Mouse (Mus musculus) layer of hippocampus, adult 9-10 months (tissue): ENCODE data around the gene Gm12216.
"Not testable (repeated sequence)": the region's sequence is repeated elsewhere in the genome, so short reads cannot be mapped to it uniquely, and the experiment has no call there.

Source experiments
- DNase-seq: peaks from one replicate; pipeline ENCODE4 v3.0.0; 2022; ENCODE audit warnings: low spot score

The Gm12216 gene

GRCm38 (mm10) chr11:53770125-53770791 lies 88.8 kb downstream of the Gm12216 start:
- DNase-seq = no peak

- peak; percentile 74 for DNase-seq
Measured at GRCm38 (mm10) chr11:53769760-53770124, 89.3 kb downstream of the Gm12216 start, which contains the start of gene Irf1. TSS of gene Irf1 (plus strand) at chr11:53770014.

DNA sequence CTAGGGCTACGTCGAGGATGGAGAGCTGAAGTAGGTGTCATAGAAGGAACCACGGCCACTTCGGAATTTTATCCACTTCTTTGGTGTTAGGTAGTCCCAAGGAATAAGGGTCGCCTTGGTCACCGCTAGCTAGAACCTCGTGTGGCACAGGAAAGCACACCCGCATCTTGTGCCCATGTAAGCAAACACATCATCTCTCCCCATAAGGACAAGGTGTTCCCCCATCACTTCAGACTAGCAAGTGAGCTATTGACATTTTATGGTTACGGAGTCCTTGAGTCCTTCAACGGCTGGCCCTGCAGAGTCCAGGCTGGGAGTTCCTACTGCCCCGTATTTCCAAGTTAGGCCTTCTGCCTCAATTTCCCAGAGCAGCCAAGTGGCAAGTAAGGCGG lies 89.9 kb downstream of the Gm12216 start:
- DNase-seq = no peak

DNA sequence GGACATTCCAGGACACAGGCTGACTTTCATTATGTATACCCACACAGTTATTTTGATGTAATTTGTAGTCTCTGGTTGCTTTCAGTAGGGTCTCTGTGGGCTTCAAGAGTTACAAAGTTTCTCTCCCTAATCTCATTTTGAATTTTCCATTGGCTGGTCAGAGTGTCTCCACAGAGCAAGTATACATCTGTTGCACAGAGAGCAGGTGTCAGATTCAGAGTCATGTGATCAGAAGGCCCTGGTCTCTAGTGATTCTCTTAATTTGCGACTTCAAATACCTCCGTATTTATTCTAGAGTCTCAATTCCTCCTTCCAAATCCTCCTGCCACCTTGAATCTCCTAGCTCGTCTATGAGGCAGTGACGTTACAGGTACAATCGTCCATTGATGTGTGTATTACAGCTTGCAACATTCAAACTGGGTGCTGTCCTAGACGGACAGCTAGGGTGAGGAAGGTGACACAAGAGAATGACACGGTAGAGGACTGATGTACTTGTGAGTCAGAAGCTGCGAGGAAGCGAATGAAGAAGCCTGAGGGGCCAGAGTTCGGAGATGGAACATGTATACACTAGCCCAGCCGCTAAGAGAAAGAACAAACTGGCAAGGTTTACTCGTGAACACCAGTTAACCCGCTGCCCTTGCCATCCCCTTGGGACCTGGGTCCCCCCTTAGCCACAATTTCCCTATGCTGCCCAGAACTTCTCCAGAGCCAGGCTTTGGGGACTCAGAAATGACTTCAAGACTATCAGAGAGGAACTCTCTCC lies 90.5 kb downstream of the Gm12216 start:
- DNase-seq = no peak

DNA sequence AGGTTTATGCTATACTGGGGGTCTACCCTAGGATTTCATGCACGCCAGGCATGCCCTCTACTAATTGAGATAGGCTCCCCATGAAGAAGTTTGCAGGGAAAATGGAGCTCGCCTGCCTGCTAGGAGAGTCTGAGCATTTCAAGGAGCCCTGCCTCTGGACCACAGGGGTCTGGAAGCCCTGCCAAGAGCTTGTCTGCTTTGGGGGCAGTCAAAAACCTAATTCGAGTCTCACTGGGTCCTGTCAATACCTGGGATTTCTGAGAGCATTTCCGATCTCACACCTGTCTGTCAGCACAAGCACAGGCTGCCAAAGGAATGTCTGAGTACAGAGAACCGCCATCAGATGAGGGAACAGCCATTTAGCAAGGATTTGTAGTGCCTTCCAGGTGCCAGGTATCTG lies 94.5 kb downstream of the Gm12216 start:
- DNase-seq = no peak

DNA sequence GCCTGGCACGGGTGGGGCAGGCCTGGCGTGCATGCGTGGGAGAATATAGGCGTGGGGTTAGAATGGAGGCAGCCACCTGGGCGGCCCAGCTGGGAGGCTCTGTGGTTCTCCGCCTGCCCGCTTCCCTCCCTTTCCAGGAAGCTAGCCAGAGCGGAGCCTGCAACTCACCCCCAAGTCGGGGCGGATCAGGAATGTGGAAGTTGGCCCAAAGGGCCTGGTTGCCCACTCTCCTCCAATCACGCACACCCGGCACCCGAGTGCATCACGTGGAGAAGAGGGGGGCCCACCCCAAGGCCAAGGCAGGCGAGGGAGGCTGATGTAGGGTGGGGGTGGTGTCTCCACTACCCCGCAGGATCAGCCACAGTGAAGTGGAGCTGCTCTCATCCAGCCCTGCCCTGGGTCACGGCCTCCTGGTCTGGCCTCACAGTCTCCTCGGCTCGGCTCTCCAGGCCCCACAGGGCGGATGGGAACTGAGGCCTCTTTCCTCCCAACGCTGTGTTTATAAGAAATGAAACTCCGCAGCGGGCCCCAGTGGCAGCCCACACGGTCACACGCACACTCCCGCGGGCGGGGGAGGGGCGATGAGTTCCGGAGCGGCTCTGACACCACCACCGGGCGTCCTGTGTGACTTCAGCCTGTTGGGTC lies 95.4 kb downstream of the Gm12216 start:
- peak; percentile 72 for DNase-seq

- DNase-seq = no peak
Measured at GRCm38 (mm10) chr11:53762827-53763495, 96.1 kb downstream of the Gm12216 start.

- DNase-seq = no peak
Measured at GRCm38 (mm10) chr11:53762426-53762825, 96.6 kb downstream of the Gm12216 start.

GRCm38 (mm10) chr11:53761822-53762221 lies 97.2 kb downstream of the Gm12216 start:
- DNase-seq = no peak

GRCm38 (mm10) chr11:53761284-53761683 lies 97.8 kb downstream of the Gm12216 start:
- no peak for DNase-seq

DNA sequence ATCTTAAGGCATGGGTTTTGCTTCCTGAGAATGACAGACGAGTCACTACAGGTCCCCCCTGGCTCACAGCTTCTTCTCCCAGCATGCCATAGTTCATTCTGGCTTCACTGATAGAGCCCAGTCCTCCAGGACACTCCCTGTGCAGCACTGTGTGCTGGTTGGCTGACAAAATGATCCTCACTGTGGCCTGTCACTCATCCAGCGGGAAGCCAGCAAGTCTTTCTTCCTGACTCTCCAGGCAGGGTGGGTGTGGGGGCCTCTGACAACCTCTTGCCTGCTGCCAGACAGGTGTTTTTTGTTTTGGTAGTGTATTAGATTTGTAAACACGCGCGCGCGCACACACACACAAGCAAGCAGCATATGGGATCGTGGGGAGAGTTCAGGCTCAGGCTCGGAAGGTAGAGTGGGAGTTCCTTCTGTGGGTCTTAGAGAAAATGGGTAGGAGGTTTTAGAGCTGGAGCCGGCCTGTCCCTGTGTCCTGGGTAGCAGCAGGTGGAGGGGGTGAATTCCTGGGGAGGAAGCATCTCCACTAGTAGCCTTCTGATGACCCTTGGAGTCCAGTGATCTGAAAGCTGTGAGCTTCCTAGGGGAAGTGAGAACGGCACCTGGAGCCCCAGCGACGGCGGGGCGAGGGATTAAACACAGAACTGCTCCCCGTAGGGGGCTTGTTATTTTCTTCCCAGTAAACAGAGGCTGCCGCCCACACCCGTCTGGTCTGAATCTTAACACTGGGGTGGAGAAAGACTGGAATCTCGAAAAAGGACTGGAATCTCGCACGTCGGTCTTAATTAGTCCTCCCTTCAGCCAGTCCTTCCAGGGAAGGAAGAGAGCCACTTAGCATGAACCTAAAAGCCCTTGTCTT lies 99.3 kb downstream of the Gm12216 start:
- no peak for DNase-seq

DNA sequence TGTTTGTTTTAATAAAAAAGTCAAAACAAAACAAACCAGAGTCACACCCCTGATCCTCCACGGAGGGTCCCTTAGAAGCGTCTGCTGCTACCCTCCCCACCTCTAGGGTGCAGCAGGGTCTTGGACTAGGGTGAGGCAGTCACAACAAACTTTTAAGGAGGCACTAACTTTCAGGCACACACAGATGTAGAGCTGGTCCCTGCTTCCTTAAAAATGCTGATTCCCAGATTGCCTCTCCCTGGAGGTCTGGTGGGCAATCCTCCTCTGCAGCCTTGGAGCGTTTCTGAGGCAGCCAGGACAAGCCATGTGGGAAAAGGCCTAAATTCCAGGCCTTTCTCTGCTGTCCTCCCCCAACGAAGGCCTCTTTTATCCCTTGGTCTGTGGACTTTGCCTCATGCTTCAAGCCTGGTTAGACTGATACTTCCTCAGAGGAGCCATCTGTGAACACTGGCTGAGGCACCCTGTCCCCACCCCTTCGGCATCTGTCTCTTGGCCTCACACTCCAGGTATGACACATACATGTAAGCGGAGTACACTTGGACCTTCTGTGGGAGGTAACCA lies 100.2 kb downstream of the Gm12216 start:
- no peak for DNase-seq

- not testable (repeated sequence) for DNase-seq
Measured at GRCm38 (mm10) chr11:53758033-53758432, 101.0 kb downstream of the Gm12216 start.

DNA sequence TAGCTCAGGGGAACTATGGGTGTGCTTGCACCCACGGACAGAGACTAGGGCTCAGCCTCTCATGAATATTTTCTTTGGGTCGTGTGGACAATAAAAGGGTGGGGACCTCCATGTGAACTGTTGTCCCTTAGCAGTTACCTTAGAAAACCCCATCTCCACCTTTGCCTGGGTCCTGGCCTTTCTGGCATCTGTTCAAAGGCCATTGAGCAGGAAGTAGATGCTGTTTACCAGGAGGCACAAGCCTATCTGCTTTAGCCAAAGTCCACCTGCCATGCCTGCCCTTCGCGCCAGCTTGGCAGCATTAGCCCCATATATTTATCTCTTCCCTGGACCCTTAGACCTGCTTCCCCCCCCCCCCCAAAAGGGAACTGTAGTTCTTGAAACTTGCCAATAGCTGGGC lies 101.4 kb downstream of the Gm12216 start:
- DNase-seq = no peak

GRCm38 (mm10) chr11:53755011-53755595 lies 104.0 kb downstream of the Gm12216 start:
- no peak for DNase-seq

DNA sequence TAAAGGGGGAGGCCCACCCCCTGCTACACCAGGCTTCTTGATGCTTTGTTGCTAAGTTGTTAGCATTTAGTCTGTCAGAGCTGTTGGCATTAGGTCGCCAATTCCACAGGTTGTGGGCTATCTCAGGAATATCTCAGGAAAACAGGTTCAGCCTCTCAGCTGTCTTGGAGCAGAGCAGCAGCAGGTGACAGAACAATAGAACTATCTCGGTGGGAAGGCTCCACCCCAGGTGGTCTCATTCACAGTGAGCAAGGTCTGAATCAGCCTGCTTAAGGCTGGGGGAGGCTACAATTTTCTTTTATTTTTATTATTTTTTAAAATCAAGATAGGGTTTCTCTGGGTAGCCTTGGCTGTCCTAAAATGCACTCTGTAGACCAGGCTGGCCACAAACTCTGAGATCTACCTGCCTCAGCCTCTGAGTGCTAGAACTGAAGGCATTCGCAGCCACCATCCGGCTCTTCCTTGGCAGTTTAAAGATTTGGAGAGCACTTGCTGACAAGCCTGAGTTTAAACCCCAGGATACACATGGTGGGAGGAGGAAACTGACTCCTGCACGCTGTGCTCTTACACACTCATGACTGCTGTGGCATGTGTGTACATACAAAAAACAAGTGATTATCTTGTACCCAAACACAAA lies 109.2 kb downstream of the Gm12216 start:
- DNase-seq = no peak

DNA sequence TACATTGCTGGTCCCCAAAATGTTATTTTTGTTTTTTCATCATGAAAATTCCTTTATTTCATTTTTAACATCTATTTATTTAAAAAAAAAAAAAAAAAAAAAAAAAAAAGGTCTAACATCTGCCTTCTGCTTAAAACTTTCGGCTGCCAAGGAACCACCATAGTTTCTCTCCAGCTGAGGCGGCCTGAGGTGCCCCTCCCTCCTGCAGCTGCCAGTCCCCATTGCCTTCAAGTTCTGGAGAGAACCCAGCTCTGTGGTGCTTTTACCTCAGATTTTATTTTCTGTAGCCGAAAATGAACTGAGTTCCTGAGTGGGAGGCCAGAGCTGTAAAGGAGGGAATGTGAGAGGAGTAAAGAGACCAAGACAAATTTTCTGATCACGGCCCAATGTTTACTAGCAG lies 109.8 kb downstream of the Gm12216 start:
- DNase-seq = no peak

- DNase-seq = no peak
Measured at GRCm38 (mm10) chr11:53748614-53749013, 110.4 kb downstream of the Gm12216 start.

DNA sequence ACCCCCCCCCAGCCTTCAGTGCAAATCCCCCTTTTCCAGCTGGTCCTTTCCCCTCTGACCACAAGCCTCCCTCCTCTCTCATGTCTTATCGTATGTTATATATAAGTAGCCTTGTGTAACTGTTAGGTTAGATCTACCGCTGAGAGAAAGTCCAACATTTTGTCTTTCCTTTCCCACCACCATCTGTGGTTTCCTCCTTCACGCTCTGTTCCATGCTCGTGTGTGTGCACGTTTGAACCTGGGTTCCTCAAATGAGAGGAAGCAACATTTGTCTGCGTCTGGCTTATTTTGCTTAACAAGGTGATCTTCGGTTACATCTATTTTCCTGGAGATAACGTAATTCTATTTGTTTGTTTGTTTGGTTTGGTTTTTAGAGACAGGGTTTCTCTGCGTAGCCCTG lies 111.1 kb downstream of the Gm12216 start:
- no peak for DNase-seq

DNA sequence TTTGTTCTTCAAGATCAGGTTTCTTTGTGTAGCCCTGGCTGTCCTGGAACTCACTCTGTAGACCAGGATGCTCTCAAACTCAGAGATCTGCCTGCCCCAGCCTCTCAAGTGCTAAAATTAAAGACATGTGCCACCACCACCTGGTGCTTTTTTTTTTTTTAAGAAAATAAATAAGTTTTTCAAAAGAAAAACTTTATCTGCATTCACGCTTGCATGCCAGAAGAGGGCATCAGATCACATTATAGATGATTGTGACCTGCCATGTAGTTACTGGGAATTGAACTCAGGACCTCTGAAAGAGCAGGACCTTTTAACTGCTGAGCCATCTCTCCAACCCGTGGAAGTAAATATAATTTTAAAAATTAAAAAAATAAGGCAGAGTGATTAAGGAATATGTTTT lies 113.8 kb downstream of the Gm12216 start:
- no peak for DNase-seq
